Mouse (Mus musculus): ENCODE measurements at regions not wholly inside any gene's neighbourhood (a gene's known extent, or its start where the extent isn't known, plus 50 kb on each side); places are given as distances from the start of the nearest gene placed in this dataset.

DNA sequence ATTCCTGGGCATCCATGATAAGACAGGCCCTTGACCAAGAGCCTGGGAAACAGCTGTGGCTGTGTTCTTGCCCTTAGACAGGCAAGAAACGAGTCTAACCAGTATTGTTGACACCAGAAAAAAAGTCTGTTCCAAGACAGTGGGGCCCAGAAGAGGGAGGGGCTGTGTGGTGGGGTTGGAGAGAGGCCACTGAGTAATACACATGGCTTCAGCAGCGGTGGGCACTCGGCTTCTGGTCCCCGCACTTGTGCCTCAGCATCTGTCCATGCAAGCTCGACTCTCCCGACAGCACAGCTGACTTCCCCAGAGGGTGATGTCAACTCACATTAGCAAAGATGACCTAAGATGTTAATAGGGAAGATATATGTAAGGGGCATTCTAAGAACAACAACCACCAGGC is 110.9 kb upstream of the Tle3 start:
- no peak for TF ChIP-seq ZC3H11A (IDR thresholded peaks at IDR 0.05; ENCODE audit: borderline replicate concordance, low read depth, low read length)
- no peak for TF ChIP-seq MAFK (IDR thresholded peaks at IDR 0.05; ENCODE audit: insufficient read depth, low read depth, low read length)
- no peak for TF ChIP-seq CHD2 (IDR thresholded peaks at IDR 0.05; ENCODE audit: low read depth, low read length)

All from ES-E14 (cell line).